Mouse (Mus musculus) liver, embryonic 13.5 days (tissue): Measurements from ENCODE around the gene Aifm2. TPM values are rescaled to one million over a fixed set of nuclear protein-coding genes. Genes with fewer than 3 reads are reported as not detected.

Experiments used
- ATAC-seq: fragments of 200-750 bp; cut with Nextera tagmentation; 2 replicates; pipeline ENCODE4 v1.8.0; 2017; ENCODE audit warnings: low read depth, mild to moderate bottlenecking, moderate number of reproducible peaks, moderate library complexity
- DNase-seq: peaks from one replicate; pipeline ENCODE4 v3.0.0; 2022
- H3K27ac ChIP-seq: fragments of 300-500 bp; sonication (generic); 2 replicates; pipeline ENCODE4 v1.5.1; 2015; ENCODE audit warnings: moderate library complexity, mild to moderate bottlenecking, inconsistent platforms
- H3K27me3 ChIP-seq: fragments of 300-500 bp; sonication (generic); 2 replicates; pipeline ENCODE4 v1.6.1; 2015; ENCODE audit warnings: mild to moderate bottlenecking, inconsistent platforms
- H3K36me3 ChIP-seq: fragments of 300-500 bp; sonication (generic); 2 replicates; pipeline ENCODE4 v1.6.1; 2015; ENCODE audit warnings: mild to moderate bottlenecking, inconsistent platforms
- H3K4me1 ChIP-seq: fragments of 300-500 bp; sonication (generic); replicated peaks from 2 replicates; pipeline ENCODE4 v1.6.1; 2015; ENCODE audit warnings: inconsistent platforms
- H3K4me2 ChIP-seq: fragments of 300-500 bp; sonication (generic); 2 replicates; pipeline ENCODE4 v1.6.1; 2015; ENCODE audit warnings: inconsistent platforms, mild to moderate bottlenecking, moderate library complexity
- H3K4me3 ChIP-seq: fragments of 300-500 bp; sonication (generic); replicated peaks from 2 replicates; pipeline ENCODE4 v1.5.1; 2015; ENCODE audit warnings: mild to moderate bottlenecking, inconsistent platforms
- H3K9ac ChIP-seq: fragments of 300-500 bp; sonication (generic); 2 replicates; pipeline ENCODE4 v1.6.1; 2015; ENCODE audit warnings: mild to moderate bottlenecking, inconsistent platforms
- H3K9me3 ChIP-seq: fragments of 300-500 bp; sonication (generic); replicated peaks from 2 replicates; pipeline ENCODE4 v1.6.1; 2016; ENCODE audit warnings: inconsistent platforms
- WGBS: fragments of 180-500 bp; shearing (Covaris S2); methylation state at CpG from one replicate; pipeline ENCODE4 v1.1.7; 2015; ENCODE audit not compliant: insufficient replicate concordance; 5-methylcytosine and 5-hydroxymethylcytosine counted together
- polyA plus RNA-seq: library from polyadenylated mRNA; unstranded; fragments of >200 nt; fragmentation: Nextera tagmentation; extraction: Ambion mirVana; gene quantifications from 2 replicates; pipeline ENCODE4 v1.2.1, GENCODE M21; 2015

Gene Aifm2
- polyA plus RNA-seq, 1 experiment from 2014 or later = 3.0 TPM

- no peak overlapping the region for H3K4me2 ChIP-seq
- H3K36me3 ChIP-seq = no peaks in the 10 kb centered on the region
- WGBS = 72% methylated on average over 12 of the region's 12 CpGs
- peaks cover 21% of the 10 kb centered on the region for H3K4me1 ChIP-seq
- H3K4me3 ChIP-seq = no peak overlapping the region
- ATAC-seq (no peak), DNase-seq (no peak)
- no peak overlapping the region for H3K9ac ChIP-seq
- no peak overlapping the region for H3K27ac ChIP-seq
- no peaks in the 10 kb centered on the region for H3K27me3 ChIP-seq
- H3K9me3 ChIP-seq = no peaks in the 10 kb centered on the region
These were observed 2.6 kb downstream of the Aifm2 start for GRCm38 (mm10) chr10:61717406-61718296.

GRCm38 (mm10) chr10:61720331-61720730 is 5.3 kb downstream of the Aifm2 start:
- no peaks in the 10 kb centered on the region for H3K9me3 ChIP-seq
- H3K9ac ChIP-seq = no peak overlapping the region
- no peak overlapping the region for H3K27ac ChIP-seq
- no peak overlapping the region for H3K4me2 ChIP-seq
- no peaks in the 10 kb centered on the region for H3K27me3 ChIP-seq
- peaks cover 10% of the 10 kb centered on the region for H3K4me1 ChIP-seq
- no peak overlapping the region for H3K4me3 ChIP-seq
- no peaks in the 10 kb centered on the region for H3K36me3 ChIP-seq
- no peak for ATAC-seq
- DNase-seq = no peak
- 75% methylated on average over 7 of the region's 7 CpGs for WGBS

GRCm38 (mm10) chr10:61722215-61722614 is 7.2 kb downstream of the Aifm2 start:
- no peak overlapping the region for H3K9ac ChIP-seq
- no peaks in the 10 kb centered on the region for H3K4me1 ChIP-seq
- no peaks in the 10 kb centered on the region for H3K9me3 ChIP-seq
- no peak overlapping the region for H3K4me2 ChIP-seq
- no peaks in the 10 kb centered on the region for H3K36me3 ChIP-seq
- ATAC-seq = no peak
- WGBS = 61% methylated on average over 3 of the region's 3 CpGs
- H3K27ac ChIP-seq = no peak overlapping the region
- DNase-seq = no peak
- H3K27me3 ChIP-seq = no peaks in the 10 kb centered on the region
- H3K4me3 ChIP-seq = no peak overlapping the region

- H3K27ac ChIP-seq = no peak overlapping the region
- no peak overlapping the region for H3K9ac ChIP-seq
- H3K36me3 ChIP-seq = no peaks in the 10 kb centered on the region
- no peaks in the 10 kb centered on the region for H3K4me1 ChIP-seq
- H3K9me3 ChIP-seq = no peaks in the 10 kb centered on the region
- H3K27me3 ChIP-seq = no peaks in the 10 kb centered on the region
- H3K4me3 ChIP-seq = no peak overlapping the region
- no peak for ATAC-seq
- H3K4me2 ChIP-seq = no peak overlapping the region
- no peak for DNase-seq
- 66% methylated on average over 6 of the region's 6 CpGs for WGBS
These were observed 8.2 kb downstream of the Aifm2 start for GRCm38 (mm10) chr10:61723271-61723670.

- H3K4me1 ChIP-seq = no peaks in the 10 kb centered on the region
- H3K4me3 ChIP-seq = no peak overlapping the region
- no peak overlapping the region for H3K27ac ChIP-seq
- WGBS = 70% methylated on average over 11 of the region's 11 CpGs
- H3K27me3 ChIP-seq = no peaks in the 10 kb centered on the region
- DNase-seq (no peak), ATAC-seq (no peak)
- no peak overlapping the region for H3K9ac ChIP-seq
- no peak overlapping the region for H3K4me2 ChIP-seq
- H3K36me3 ChIP-seq = no peaks in the 10 kb centered on the region
- H3K9me3 ChIP-seq = no peaks in the 10 kb centered on the region
These were observed 14.1 kb downstream of the Aifm2 start for GRCm38 (mm10) chr10:61729181-61729580.

GRCm38 (mm10) chr10:61730171-61730570 is 15.1 kb downstream of the Aifm2 start:
- 85% methylated on average over 6 of the region's 6 CpGs for WGBS
- ATAC-seq = no peak
- H3K4me2 ChIP-seq = no peak overlapping the region

GRCm38 (mm10) chr10:61734377-61734776 is 19.3 kb downstream of the Aifm2 start:
- DNase-seq = no peak
- no peak overlapping the region for H3K27ac ChIP-seq
- H3K4me3 ChIP-seq = no peak overlapping the region
- no peaks in the 10 kb centered on the region for H3K27me3 ChIP-seq
- H3K4me2 ChIP-seq = no peak overlapping the region
- no peaks in the 10 kb centered on the region for H3K36me3 ChIP-seq
- no peak overlapping the region for H3K9ac ChIP-seq
- H3K9me3 ChIP-seq = no peaks in the 10 kb centered on the region
- no peak for ATAC-seq
- 37% methylated on average over 3 of the region's 3 CpGs for WGBS
- no peaks in the 10 kb centered on the region for H3K4me1 ChIP-seq

More at GRCm38 (mm10) chr10:61730171-61730570, 15.1 kb downstream of the Aifm2 start:
- Histone ChIP-seq H3K9ac (no peak overlapping the region), H3K36me3 (no peaks in the 10 kb centered on the region), H3K4me3 (no peak overlapping the region), H3K4me1 (no peaks in the 10 kb centered on the region), H3K9me3 (no peaks in the 10 kb centered on the region), H3K27me3 (no peaks in the 10 kb centered on the region), H3K27ac (no peak overlapping the region)
- no peak for DNase-seq

GRCm38 (mm10) chr10:61736671-61737078 is 21.6 kb downstream of the Aifm2 start:
- Histone ChIP-seq H3K4me2 (no peak overlapping the region), H3K27ac (no peak overlapping the region), H3K9me3 (no peaks in the 10 kb centered on the region), H3K9ac (no peak overlapping the region), H3K27me3 (no peaks in the 10 kb centered on the region), H3K4me1 (no peaks in the 10 kb centered on the region), H3K36me3 (no peaks in the 10 kb centered on the region), H3K4me3 (no peak overlapping the region)
- ATAC-seq (no peak), DNase-seq (no peak)
- 73% methylated on average over 10 of the region's 10 CpGs for whole genome bisulfite sequencing

- DNase-seq (no peak), ATAC-seq (no peak)
- H3K36me3 ChIP-seq = 0 out of 2 replicates have a peak, but pooled peaks cover under 1% of the 10 kb centered on the region
- no peaks in the 10 kb centered on the region for H3K27me3 ChIP-seq
- no peaks in the 10 kb centered on the region for H3K4me1 ChIP-seq
- no peak overlapping the region for H3K4me3 ChIP-seq
- 80% methylated on average over 1 of the region's 1 CpGs for WGBS
- no peak overlapping the region for H3K9ac ChIP-seq
- H3K4me2 ChIP-seq = no peak overlapping the region
- no peak overlapping the region for H3K27ac ChIP-seq
- H3K9me3 ChIP-seq = no peaks in the 10 kb centered on the region
These were observed 22.5 kb downstream of the Aifm2 start for GRCm38 (mm10) chr10:61737537-61737936.

- DNase-seq (no peak), ATAC-seq (no peak)
These were observed 23.1 kb downstream of the Aifm2 start for GRCm38 (mm10) chr10:61738126-61738525.

GRCm38 (mm10) chr10:61741306-61741705 is 26.2 kb downstream of the Aifm2 start:
- Histone ChIP-seq H3K27ac (no peak overlapping the region), H3K36me3 (peaks cover 9% of the 10 kb centered on the region), H3K4me2 (no peak overlapping the region), H3K9ac (no peak overlapping the region), H3K4me3 (no peak overlapping the region), H3K27me3 (no peaks in the 10 kb centered on the region), H3K4me1 (no peaks in the 10 kb centered on the region), H3K9me3 (no peaks in the 10 kb centered on the region)
- no peak for DNase-seq
- WGBS = 71% methylated on average over 1 of the region's 1 CpGs
- ATAC-seq = no peak

More at GRCm38 (mm10) chr10:61738126-61738525, 23.1 kb downstream of the Aifm2 start:
- Histone ChIP-seq H3K9me3 (no peaks in the 10 kb centered on the region), H3K4me2 (no peak overlapping the region), H3K4me1 (no peaks in the 10 kb centered on the region), H3K36me3 (0 out of 2 replicates have a peak, but pooled peaks cover 2% of the 10 kb centered on the region), H3K27ac (no peak overlapping the region), H3K4me3 (no peak overlapping the region), H3K27me3 (no peaks in the 10 kb centered on the region), H3K9ac (no peak overlapping the region)
- WGBS = 77% methylated on average over 4 of the region's 4 CpGs

- Histone ChIP-seq H3K27ac (no peak overlapping the region), H3K4me2 (no peak overlapping the region), H3K9ac (no peak overlapping the region), H3K36me3 (peaks cover 9% of the 10 kb centered on the region), H3K9me3 (no peaks in the 10 kb centered on the region), H3K4me1 (no peaks in the 10 kb centered on the region), H3K27me3 (no peaks in the 10 kb centered on the region), H3K4me3 (no peak overlapping the region)
- 54% methylated on average over 4 of the region's 4 CpGs for WGBS
- ATAC-seq = no peak
- DNase-seq = no peak
These were observed 26.8 kb downstream of the Aifm2 start for GRCm38 (mm10) chr10:61741873-61742272.
